Mouse (Mus musculus) embryonic facial prominence, embryonic 13.5 days (tissue): ENCODE data around the gene Ppp1r18. TPM values are rescaled to one million over a fixed set of nuclear protein-coding genes. Genes with fewer than 3 reads are reported as not detected.
A peak's percentile ranks its signal among the peaks of the same experiment; 100 is the strongest.

Experiments
- ATAC-seq: fragments of 200-750 bp; cut with Nextera tagmentation; 2 replicates; pipeline ENCODE4 v1.8.0; 2017; ENCODE audit warnings: low read depth; ENCODE audit not compliant: insufficient number of reproducible peaks, insufficient read depth, low FRiP score, low TSS enrichment
- H3K27ac ChIP-seq: fragments of 300-500 bp; sonication (generic); 2 replicates; pipeline ENCODE4 v1.5.1; 2015; ENCODE audit warnings: moderate library complexity, mild to moderate bottlenecking, inconsistent platforms
- H3K27me3 ChIP-seq: fragments of 300-500 bp; sonication (generic); 2 replicates; pipeline ENCODE4 v1.6.1; 2015; ENCODE audit warnings: mild to moderate bottlenecking, inconsistent platforms
- H3K36me3 ChIP-seq: fragments of 300-500 bp; sonication (generic); 2 replicates; pipeline ENCODE4 v1.6.1; 2015; ENCODE audit warnings: mild to moderate bottlenecking, inconsistent platforms
- H3K4me1 ChIP-seq: fragments of 300-500 bp; sonication (generic); 2 replicates; pipeline ENCODE4 v1.6.1; 2015; ENCODE audit warnings: inconsistent platforms
- H3K4me2 ChIP-seq: fragments of 300-500 bp; sonication (generic); 2 replicates; pipeline ENCODE4 v1.6.1; 2015; ENCODE audit warnings: moderate library complexity, mild to moderate bottlenecking, inconsistent platforms
- H3K4me3 ChIP-seq: fragments of 300-500 bp; sonication (generic); 2 replicates; pipeline ENCODE4 v1.5.1; 2015; ENCODE audit warnings: mild to moderate bottlenecking, inconsistent platforms
- H3K9ac ChIP-seq: fragments of 300-500 bp; sonication (generic); 2 replicates; pipeline ENCODE4 v1.6.1; 2015; ENCODE audit warnings: mild to moderate bottlenecking, inconsistent platforms
- H3K9me3 ChIP-seq: fragments of 300-500 bp; sonication (generic); 2 replicates; pipeline ENCODE4 v1.6.1; 2016; ENCODE audit warnings: inconsistent platforms
- WGBS: fragments of 180-500 bp; shearing (Covaris S2); methylation state at CpG from one replicate; pipeline ENCODE4 v1.1.7; 2015; ENCODE audit warnings: mixed read lengths; 5-methylcytosine and 5-hydroxymethylcytosine counted together
- polyA plus RNA-seq: library from polyadenylated mRNA; unstranded; fragments of >200 nt; fragmentation: Nextera tagmentation; extraction: Ambion mirVana; gene quantifications from 2 replicates; pipeline ENCODE4 v1.2.1, GENCODE M21; 2015

The Ppp1r18 gene
- 23.7 and 25.4 TPM in 2 replicates for polyA plus RNA-seq

GRCm38 (mm10) chr17:35865481-35866280 is at the start of gene Ppp1r18:
Gene Ppp1r18 (plus strand): TSS chr17:35865593.
- peaks cover 14% of the 10 kb centered on the region; the same call in 1 of the 2 replicates for H3K36me3 ChIP-seq
- H3K27ac ChIP-seq: peak within 1 kb of the TSS; percentile 98
- no peaks in the 10 kb centered on the region for H3K27me3 ChIP-seq
- H3K9me3 ChIP-seq: no peaks in the 10 kb centered on the region
- peak within 1 kb of the TSS; percentile 89 for H3K9ac ChIP-seq
- peak; percentile 63 for ATAC-seq
- WGBS: under 1% methylated on average over 37 of the region's 48 CpGs
- H3K4me3 ChIP-seq: peak within 1 kb of the TSS; percentile 73
- peak within 1 kb of the TSS; percentile 99 for H3K4me2 ChIP-seq
- H3K4me1 ChIP-seq: peaks cover 54% of the 10 kb centered on the region

- H3K9ac ChIP-seq: no peak overlapping the region
- peak overlapping the region; percentile 48; the same call in 1 of the 2 replicates for H3K27ac ChIP-seq
- WGBS: 52% methylated on average over 7 of the region's 7 CpGs
- ATAC-seq: no peak
- H3K4me3 ChIP-seq: no peak overlapping the region
- H3K36me3 ChIP-seq: no peaks in the 10 kb centered on the region
- H3K4me1 ChIP-seq: peaks cover 62% of the 10 kb centered on the region
- no peaks in the 10 kb centered on the region for H3K9me3 ChIP-seq
- no peak overlapping the region for H3K4me2 ChIP-seq
- no peaks in the 10 kb centered on the region for H3K27me3 ChIP-seq
These were observed 49.6 kb upstream of the Ppp1r18 start for GRCm38 (mm10) chr17:35815836-35816235.

GRCm38 (mm10) chr17:35816686-35817085 is 48.7 kb upstream of the Ppp1r18 start:
- H3K27ac ChIP-seq: peak overlapping the region; percentile 84; the same call in 1 of the 2 replicates
- H3K4me3 ChIP-seq: no peak overlapping the region
- no peak overlapping the region for H3K9ac ChIP-seq
- no peaks in the 10 kb centered on the region for H3K9me3 ChIP-seq
- H3K4me2 ChIP-seq: peak overlapping the region; percentile 30; the same call in 1 of the 2 replicates
- no peaks in the 10 kb centered on the region for H3K27me3 ChIP-seq
- WGBS: 19% methylated on average over 13 of the region's 14 CpGs
- no peak for ATAC-seq
- H3K36me3 ChIP-seq: no peaks in the 10 kb centered on the region
- H3K4me1 ChIP-seq: peaks cover 65% of the 10 kb centered on the region

- 0 out of 2 replicates have a peak, but pooled peaks have one; percentile 15 for ATAC-seq
- Histone ChIP-seq H3K27me3 (no peaks in the 10 kb centered on the region), H3K36me3 (no peaks in the 10 kb centered on the region), H3K4me3 (0 out of 2 replicates have a peak overlapping the region, but pooled peaks have one; percentile 10), H3K27ac (peak overlapping the region; percentile 84), H3K4me1 (peaks cover 65% of the 10 kb centered on the region), H3K9me3 (no peaks in the 10 kb centered on the region), H3K9ac (0 out of 2 replicates have a peak overlapping the region, but pooled peaks have one; percentile 7), H3K4me2 (peak overlapping the region; percentile 30; the same call in 1 of the 2 replicates)
- WGBS: 20% methylated on average over 10 of the region's 10 CpGs
These were observed 48.2 kb upstream of the Ppp1r18 start for GRCm38 (mm10) chr17:35817226-35817625.

- ATAC-seq: no peak
- Histone ChIP-seq H3K27me3 (no peaks in the 10 kb centered on the region), H3K4me3 (no peak overlapping the region), H3K9ac (no peak overlapping the region), H3K9me3 (no peaks in the 10 kb centered on the region), H3K4me2 (no peak overlapping the region), H3K36me3 (peaks cover 8% of the 10 kb centered on the region), H3K4me1 (peaks cover 49% of the 10 kb centered on the region), H3K27ac (no peak overlapping the region)
- WGBS: 81% methylated on average over 5 of the region's 5 CpGs
These were observed 45.3 kb upstream of the Ppp1r18 start for GRCm38 (mm10) chr17:35820111-35820510.

GRCm38 (mm10) chr17:35821439-35822430 is 43.7 kb upstream of the Ppp1r18 start, which contains the start of gene Ier3:
Gene Ier3 (plus strand): TSS chr17:35821684.
- Histone ChIP-seq H3K27ac (peak within 1 kb of the TSS; percentile 79), H3K4me3 (peak within 1 kb of the TSS; percentile 67), H3K9ac (peak within 1 kb of the TSS; percentile 80), H3K9me3 (no peaks in the 10 kb centered on the region), H3K4me2 (peak within 1 kb of the TSS; percentile 94), H3K27me3 (no peaks in the 10 kb centered on the region), H3K36me3 (peaks cover 24% of the 10 kb centered on the region), H3K4me1 (peaks cover 34% of the 10 kb centered on the region)
- under 1% methylated on average over 62 of the region's 62 CpGs for WGBS
- peak; percentile 43 for ATAC-seq

- 0 out of 2 replicates have a peak, but pooled peaks have one; percentile 1 for ATAC-seq
- 3% methylated on average over 11 of the region's 11 CpGs for WGBS
- Histone ChIP-seq H3K4me1 (peaks cover 26% of the 10 kb centered on the region), H3K27me3 (no peaks in the 10 kb centered on the region), H3K4me2 (peak overlapping the region; percentile 94), H3K4me3 (peak overlapping the region; percentile 67), H3K27ac (peak overlapping the region; percentile 44; the same call in 1 of the 2 replicates), H3K36me3 (peaks cover 33% of the 10 kb centered on the region), H3K9me3 (no peaks in the 10 kb centered on the region), H3K9ac (peak overlapping the region; percentile 80)
These were observed 42.8 kb upstream of the Ppp1r18 start for GRCm38 (mm10) chr17:35822564-35822963.

GRCm38 (mm10) chr17:35822964-35823937 is 42.1 kb upstream of the Ppp1r18 start, which contains the start of gene Flot1:
Gene Flot1 (plus strand): TSS chr17:35823230.
- H3K4me3 ChIP-seq: peak within 1 kb of the TSS; percentile 67
- peak within 1 kb of the TSS; percentile 87 for H3K27ac ChIP-seq
- no peaks in the 10 kb centered on the region for H3K27me3 ChIP-seq
- under 1% methylated on average over 41 of the region's 47 CpGs for WGBS
- peak within 1 kb of the TSS; percentile 80 for H3K9ac ChIP-seq
- ATAC-seq: peak; percentile 83
- peaks cover 40% of the 10 kb centered on the region for H3K36me3 ChIP-seq
- H3K4me1 ChIP-seq: peaks cover 22% of the 10 kb centered on the region
- H3K9me3 ChIP-seq: no peaks in the 10 kb centered on the region
- H3K4me2 ChIP-seq: peak within 1 kb of the TSS; percentile 94

GRCm38 (mm10) chr17:35824402-35824801 is 41.0 kb upstream of the Ppp1r18 start:
- no peaks in the 10 kb centered on the region for H3K27me3 ChIP-seq
- peak overlapping the region; percentile 94 for H3K4me2 ChIP-seq
- peaks cover 49% of the 10 kb centered on the region for H3K36me3 ChIP-seq
- no peak for ATAC-seq
- H3K9ac ChIP-seq: 0 out of 2 replicates have a peak overlapping the region, but pooled peaks have one; percentile 11
- no peak overlapping the region for H3K27ac ChIP-seq
- H3K4me3 ChIP-seq: peak overlapping the region; percentile 67
- peaks cover 22% of the 10 kb centered on the region for H3K4me1 ChIP-seq
- WGBS: 43% methylated on average over 7 of the region's 7 CpGs
- no peaks in the 10 kb centered on the region for H3K9me3 ChIP-seq
